In genomic region chr4:36288813-36289700, GRCm38 (mm10) we compare ENCODE assay signal across 9 mouse cellular contexts.
DNase-seq lines count a peak whose midpoint lies in the region; ATAC-seq and TF ChIP-seq lines count a peak whose summit lies in the region.
"Had no signal": no experiment of that assay in that cellular context is flagged by ENCODE, and none has a peak within 500 bp of the region (broad histone marks: within the 10 kb centered on the region; RNA-seq: fewer than 3 reads in every experiment).

No protein-coding gene starts in this region.

- H3K4me2 ChIP-seq in heart, embryonic 14.5 days (ENCODE audit: low read length), result peak overlapping the region; percentile 52
- H3K4me2 ChIP-seq in midbrain, embryonic 15.5 days, result peak overlapping the region; percentile 47
- peak overlapping the region; percentile 50 for H3K4me2 ChIP-seq in stomach, embryonic 16.5 days (ENCODE audit: low read depth, low read length)

- H3K27ac ChIP-seq in embryonic fibroblast, embryonic 13.5 days (ENCODE audit: insufficient read depth, low read length), result no peak overlapping the region
- H3K27ac ChIP-seq in heart, embryonic 14.5 days (replicated peaks in 1 of 2; ENCODE audit: control insufficient read depth in 1 of 2, insufficient read depth in 1 of 2, low read depth in 2 of 2, low read length in 2 of 2), result no peak overlapping the region; a peak in 1 of 4 replicates
- H3K27ac ChIP-seq in midbrain, embryonic 15.5 days, result peak overlapping the region; percentile 70
- no peak overlapping the region for H3K27ac ChIP-seq in stomach, embryonic 16.5 days (ENCODE audit: low read length)

- no peak; the same call in 1 of the 2 replicates for ATAC-seq in heart, embryonic 14.5 days (ENCODE audit: insufficient number of reproducible peaks, insufficient read depth, low FRiP score, low read depth)
- peak; percentile 97 for ATAC-seq in midbrain, embryonic 15.5 days (replicated peaks)
- ATAC-seq in stomach, embryonic 16.5 days (ENCODE audit: insufficient read depth, low FRiP score), result 0 out of 2 replicates have a peak, but pooled peaks have one; percentile 79

- no peaks in the 10 kb centered on the region for H3K4me1 ChIP-seq in embryonic fibroblast, embryonic 13.5 days (ENCODE audit: control insufficient read depth, insufficient read depth, low read length)
- no peaks in the 10 kb centered on the region for H3K4me1 ChIP-seq in heart, embryonic 14.5 days (ENCODE audit: control insufficient read depth in 2 of 2, insufficient read depth in 2 of 2, low read length in 2 of 2)
- H3K4me1 ChIP-seq in midbrain, embryonic 15.5 days, result peaks cover 19% of the 10 kb centered on the region
- H3K4me1 ChIP-seq in stomach, embryonic 16.5 days (ENCODE audit: control insufficient read depth, insufficient read depth, low read length), result 0 out of 2 replicates have a peak, but pooled peaks cover 4% of the 10 kb centered on the region

- no peak for TF ChIP-seq POLR2A in embryonic fibroblast, embryonic 13.5 days (IDR thresholded peaks at IDR 0.05; ENCODE audit: low read depth, low read length)

- peak; percentile 57 for DNase-seq in testis, postnatal 10 days (ENCODE audit: low spot score)
- no peak for DNase-seq in testis, postnatal 14 days (ENCODE audit: low spot score)
- DNase-seq in kidney, postnatal 14 days, result peak; percentile 66
- DNase-seq in liver, result peak; percentile 39

- 36% methylated on average over 17 of the region's 17 CpGs for WGBS in heart, embryonic 14.5 days
- 10% methylated on average over 17 of the region's 17 CpGs for WGBS in midbrain, embryonic 15.5 days
- 11% methylated on average over 17 of the region's 17 CpGs for WGBS in stomach, embryonic 16.5 days

- 0 out of 2 replicates have a peak, but pooled peaks have one; percentile 19 for TF ChIP-seq CTCF in embryonic fibroblast, embryonic 13.5 days (IDR thresholded peaks at IDR 0.05; ENCODE audit: borderline replicate concordance, insufficient read depth, low read length)

- H3K9ac ChIP-seq in heart, embryonic 14.5 days (ENCODE audit: low read length), result no peak overlapping the region
- H3K9ac ChIP-seq in midbrain, embryonic 15.5 days, result peak overlapping the region; percentile 3; the same call in 1 of the 2 replicates
- 0 out of 2 replicates have a peak overlapping the region, but pooled peaks have one; percentile 2 for H3K9ac ChIP-seq in stomach, embryonic 16.5 days (ENCODE audit: low read length)

- no peaks in the 10 kb centered on the region for H3K36me3 ChIP-seq in heart, embryonic 14.5 days (ENCODE audit: control insufficient read depth, insufficient read depth, low read length)
- no peaks in the 10 kb centered on the region for H3K36me3 ChIP-seq in midbrain, embryonic 15.5 days (replicated peaks)
- no peaks in the 10 kb centered on the region for H3K36me3 ChIP-seq in stomach, embryonic 16.5 days (ENCODE audit: control insufficient read depth, insufficient read depth, low read length)

- no peaks in the 10 kb centered on the region for H3K27me3 ChIP-seq in heart, embryonic 14.5 days (ENCODE audit: control insufficient read depth, insufficient read depth, low read length)
- H3K27me3 ChIP-seq in midbrain, embryonic 15.5 days (replicated peaks), result no peaks in the 10 kb centered on the region
- no peaks in the 10 kb centered on the region for H3K27me3 ChIP-seq in stomach, embryonic 16.5 days (ENCODE audit: control insufficient read depth, insufficient read depth, low read length)

- no peaks in the 10 kb centered on the region for H3K9me3 ChIP-seq in heart, embryonic 14.5 days (ENCODE audit: control insufficient read depth, low read length)
- no peaks in the 10 kb centered on the region for H3K9me3 ChIP-seq in midbrain, embryonic 15.5 days
- H3K9me3 ChIP-seq in stomach, embryonic 16.5 days (replicated peaks; ENCODE audit: control insufficient read depth, low read length), result no peaks in the 10 kb centered on the region

- peak overlapping the region; percentile 25 for H3K4me3 ChIP-seq in embryonic fibroblast, embryonic 13.5 days (ENCODE audit: insufficient read depth, low read length)
- peak overlapping the region in 1 of 2 experiments; percentile 18; a peak in 2 of 4 replicates for H3K4me3 ChIP-seq in heart, embryonic 14.5 days (ENCODE audit: control insufficient read depth in 1 of 2, insufficient read depth in 1 of 2, low read depth in 1 of 2, low read length in 2 of 2)
- H3K4me3 ChIP-seq in midbrain, embryonic 15.5 days, result peak overlapping the region; percentile 29
- peak overlapping the region; percentile 29 for H3K4me3 ChIP-seq in stomach, embryonic 16.5 days (replicated peaks; ENCODE audit: low read length)
- H3K4me3 ChIP-seq: myocyte had no signal
